Mouse (Mus musculus): ENCODE measurements around the gene Phex. TPM values are rescaled to one million over a fixed set of nuclear protein-coding genes. Genes with fewer than 3 reads are reported as not detected.

The Phex gene
- total and polyA plus RNA-seq, 3 experiments: 0.01 to 0.12 TPM; not detected in 1

DNA sequence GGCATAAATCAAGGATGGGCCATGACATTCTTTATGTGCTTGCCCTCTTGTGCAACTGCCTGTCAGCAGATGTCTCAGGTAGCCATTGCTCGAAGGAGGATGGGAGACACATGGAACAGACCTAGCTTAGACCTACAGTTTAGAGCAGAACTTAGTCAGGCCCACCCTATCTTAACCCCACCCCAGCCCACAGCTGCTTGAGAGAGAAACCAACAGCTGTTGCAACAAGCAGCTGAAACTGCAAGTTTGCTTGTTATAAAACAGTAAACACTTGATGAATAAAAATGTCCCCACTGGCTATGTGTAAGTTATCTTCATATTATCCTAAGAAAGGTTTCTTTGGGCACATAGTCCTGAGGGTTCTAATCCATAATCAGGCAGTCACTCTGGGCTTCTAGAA is 19.7 kb upstream of the Phex start:
- Histone ChIP-seq H3K79me2 (ENCODE audit: control insufficient read depth, insufficient read depth, low read length, poor library complexity) (no peaks in the 10 kb centered on the region), H3K9me3 (replicated peaks; ENCODE audit: insufficient read depth, low read length) (no peaks in the 10 kb centered on the region), H3K4me3 (ENCODE audit: control insufficient read depth in 1 of 2, insufficient read depth in 1 of 2, low read depth in 2 of 2, low read length in 2 of 2) (no peak overlapping the region), H3K4me1 (ENCODE audit: control insufficient read depth in 1 of 2, insufficient read depth in 2 of 2, low read length in 2 of 2) (no peaks in the 10 kb centered on the region), H3K9ac (ENCODE audit: control insufficient read depth, low read depth, low read length, poor library complexity, severe bottlenecking) (no peak overlapping the region), H3K27ac (ENCODE audit: control insufficient read depth, low read depth, low read length) (no peak overlapping the region), H3K27me3 (ENCODE audit: control insufficient read depth in 1 of 2, insufficient read depth in 2 of 2, low read length in 2 of 2) (no peaks in the 10 kb centered on the region), H3K36me3 (ENCODE audit: control insufficient read depth in 1 of 2, insufficient read depth in 2 of 2, low read length in 2 of 2) (no peaks in the 10 kb centered on the region; a peak in 1 of 4 replicates)
- TF ChIP-seq CTCF (IDR thresholded peaks at IDR 0.05 in 2 of 3, conservative IDR thresholded peaks at IDR 0.05 in 1 of 3; ENCODE audit: control insufficient read depth in 1 of 3, insufficient read depth in 1 of 3, low read depth in 2 of 3, low read length in 3 of 3, poor library complexity in 1 of 3, severe bottlenecking in 1 of 3) (no peak), BHLHE40 (IDR thresholded peaks at IDR 0.05; ENCODE audit: borderline replicate concordance, low read depth, low read length) (no peak), EP300 (IDR thresholded peaks at IDR 0.05; ENCODE audit: low read depth in 1 of 2, low read length in 2 of 2) (no peak), HCFC1 (IDR thresholded peaks at IDR 0.05; ENCODE audit: low read depth, low read length) (no peak), RCOR1 (IDR thresholded peaks at IDR 0.05; ENCODE audit: low read depth, low read length) (no peak), GABPA (IDR thresholded peaks at IDR 0.05; ENCODE audit: low read depth, low read length) (no peak), MAFK (IDR thresholded peaks at IDR 0.05; ENCODE audit: borderline replicate concordance, low read depth, low read length) (no peak), E2F4 (IDR thresholded peaks at IDR 0.05; ENCODE audit: borderline replicate concordance, low read depth, low read length) (no peak), ZC3H11A (IDR thresholded peaks at IDR 0.05; ENCODE audit: low read depth, low read length) (no peak), MEF2A (IDR thresholded peaks at IDR 0.05; ENCODE audit: extremely low read depth, insufficient replicate concordance, low read depth, low read length, poor library complexity, severe bottlenecking) (no peak), NRF1 (IDR thresholded peaks at IDR 0.05; ENCODE audit: insufficient read depth, low read depth, low read length, poor library complexity, severe bottlenecking) (no peak)
- no peak for DNase-seq (ENCODE audit: low read depth, low spot score)

DNA sequence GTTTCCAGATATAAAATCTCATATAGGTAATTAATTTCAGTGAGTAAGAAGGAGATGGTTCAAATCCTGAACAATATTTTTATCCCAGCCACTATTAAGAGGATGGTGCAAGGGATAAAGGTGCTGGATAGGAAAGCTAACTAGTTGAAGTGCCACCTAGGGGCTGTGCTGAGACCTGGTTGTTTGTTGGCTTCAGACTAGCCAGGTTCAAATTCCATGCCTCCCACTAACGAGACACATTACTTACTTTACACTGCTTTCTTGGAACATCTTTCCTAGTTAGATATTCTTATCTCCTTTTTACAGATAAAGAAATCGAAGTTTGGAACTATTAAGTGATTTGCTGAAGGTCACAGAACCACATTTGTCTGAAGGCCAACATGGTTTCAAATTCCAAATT is 4.3 kb upstream of the Phex start:
- Histone ChIP-seq H3K27ac (ENCODE audit: control insufficient read depth, low read depth, low read length) (no peak overlapping the region), H3K79me2 (ENCODE audit: control insufficient read depth, insufficient read depth, low read length, poor library complexity) (no peaks in the 10 kb centered on the region), H3K9me3 (replicated peaks; ENCODE audit: insufficient read depth, low read length) (no peaks in the 10 kb centered on the region), H3K9ac (ENCODE audit: control insufficient read depth, low read depth, low read length, poor library complexity, severe bottlenecking) (no peak overlapping the region), H3K4me3 (ENCODE audit: control insufficient read depth in 1 of 2, insufficient read depth in 1 of 2, low read depth in 2 of 2, low read length in 2 of 2) (no peak overlapping the region), H3K36me3 (ENCODE audit: control insufficient read depth in 1 of 2, insufficient read depth in 2 of 2, low read length in 2 of 2) (no peaks in the 10 kb centered on the region), H3K27me3 (ENCODE audit: control insufficient read depth in 1 of 2, insufficient read depth in 2 of 2, low read length in 2 of 2) (no peaks in the 10 kb centered on the region), H3K4me1 (ENCODE audit: control insufficient read depth in 1 of 2, insufficient read depth in 2 of 2, low read length in 2 of 2) (no peaks in the 10 kb centered on the region)
- no peak for DNase-seq (ENCODE audit: low read depth, low spot score)
- no peak for TF ChIP-seq NELFE (IDR thresholded peaks at IDR 0.05; ENCODE audit: low read depth, low read length)
- no peak for TF ChIP-seq USF2 (IDR thresholded peaks at IDR 0.05; ENCODE audit: borderline replicate concordance in 1 of 2, insufficient read depth in 1 of 2, low read depth in 1 of 2, low read length in 2 of 2)
- TF ChIP-seq EP300 (IDR thresholded peaks at IDR 0.05; ENCODE audit: low read depth in 1 of 2, low read length in 2 of 2): no peak
- TF ChIP-seq MYB (IDR thresholded peaks at IDR 0.05; ENCODE audit: low read depth, low read length): no peak
- no peak for TF ChIP-seq TBP (IDR thresholded peaks at IDR 0.05; ENCODE audit: low read depth, low read length)
- TF ChIP-seq ETS1 (IDR thresholded peaks at IDR 0.05; ENCODE audit: low read depth, low read length): no peak
- no peak for TF ChIP-seq MXI1 (IDR thresholded peaks at IDR 0.05; ENCODE audit: low read depth, low read length)
- no peak for TF ChIP-seq CHD1 (IDR thresholded peaks at IDR 0.05; ENCODE audit: low read depth, low read length)
- no peak for TF ChIP-seq USF1 (IDR thresholded peaks at IDR 0.05; ENCODE audit: low read depth, low read length)
- TF ChIP-seq ZKSCAN1 (IDR thresholded peaks at IDR 0.05; ENCODE audit: low read depth, low read length): no peak
- TF ChIP-seq MAFK (IDR thresholded peaks at IDR 0.05; ENCODE audit: borderline replicate concordance, low read depth, low read length): no peak
- TF ChIP-seq ZC3H11A (IDR thresholded peaks at IDR 0.05; ENCODE audit: low read depth, low read length): no peak
- no peak for TF ChIP-seq MAZ (IDR thresholded peaks at IDR 0.05; ENCODE audit: low read depth, low read length)
- TF ChIP-seq GATA1 (IDR thresholded peaks at IDR 0.05; ENCODE audit: low read depth, low read length): no peak
- no peak for TF ChIP-seq CTCF (IDR thresholded peaks at IDR 0.05 in 2 of 3, conservative IDR thresholded peaks at IDR 0.05 in 1 of 3; ENCODE audit: control insufficient read depth in 1 of 3, insufficient read depth in 1 of 3, low read depth in 2 of 3, low read length in 3 of 3, poor library complexity in 1 of 3, severe bottlenecking in 1 of 3)
